Mouse (Mus musculus): ENCODE measurements at regions not wholly inside any gene's neighbourhood (a gene's known extent, or its start where the extent isn't known, plus 50 kb on each side); places are given as distances from the start of the nearest gene placed in this dataset.

DNA sequence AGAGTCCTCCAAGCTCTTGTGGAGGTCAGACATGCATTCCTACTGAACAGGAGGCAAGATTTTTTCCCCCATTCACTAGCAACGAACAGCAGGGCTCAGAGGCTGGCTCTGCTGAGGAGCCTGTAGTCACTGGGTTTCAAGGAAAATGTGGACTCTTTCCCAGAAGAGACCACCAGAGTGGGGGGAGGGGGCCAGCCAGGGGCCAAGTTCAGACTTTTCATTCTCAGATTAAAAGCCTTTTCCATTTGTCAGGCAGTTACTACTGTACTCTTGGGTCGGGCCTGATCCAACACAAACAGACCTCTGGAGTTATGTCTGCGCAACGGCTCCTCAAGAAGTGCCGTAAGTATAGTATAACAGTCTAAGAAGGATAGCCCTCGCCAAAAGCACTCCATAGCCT, 238.6 kb upstream of the Sox9 start:
- no peak for ATAC-seq (ENCODE audit: low read depth)
- H3K4me1 ChIP-seq (ENCODE audit: control insufficient read depth, low read depth, low read length) = no peaks in the 10 kb centered on the region
- H3K4me3 ChIP-seq (ENCODE audit: low read depth, low read length) = no peak overlapping the region
- no peaks in the 10 kb centered on the region for H3K27me3 ChIP-seq (ENCODE audit: control insufficient read depth, insufficient read depth, low read depth, low read length)
- no peaks in the 10 kb centered on the region for H3K9me3 ChIP-seq (replicated peaks; ENCODE audit: control insufficient read depth, low read length)
- H3K9ac ChIP-seq (ENCODE audit: low read depth, low read length) = no peak overlapping the region
- no peak overlapping the region for H3K27ac ChIP-seq (ENCODE audit: low read length)
- WGBS (ENCODE audit: insufficient replicate concordance) = 63% methylated on average over 6 of the region's 6 CpGs
- no peak overlapping the region for H3K4me2 ChIP-seq (ENCODE audit: low read depth, low read length)
- H3K36me3 ChIP-seq (ENCODE audit: control insufficient read depth, insufficient read depth) = no peaks in the 10 kb centered on the region

DNA sequence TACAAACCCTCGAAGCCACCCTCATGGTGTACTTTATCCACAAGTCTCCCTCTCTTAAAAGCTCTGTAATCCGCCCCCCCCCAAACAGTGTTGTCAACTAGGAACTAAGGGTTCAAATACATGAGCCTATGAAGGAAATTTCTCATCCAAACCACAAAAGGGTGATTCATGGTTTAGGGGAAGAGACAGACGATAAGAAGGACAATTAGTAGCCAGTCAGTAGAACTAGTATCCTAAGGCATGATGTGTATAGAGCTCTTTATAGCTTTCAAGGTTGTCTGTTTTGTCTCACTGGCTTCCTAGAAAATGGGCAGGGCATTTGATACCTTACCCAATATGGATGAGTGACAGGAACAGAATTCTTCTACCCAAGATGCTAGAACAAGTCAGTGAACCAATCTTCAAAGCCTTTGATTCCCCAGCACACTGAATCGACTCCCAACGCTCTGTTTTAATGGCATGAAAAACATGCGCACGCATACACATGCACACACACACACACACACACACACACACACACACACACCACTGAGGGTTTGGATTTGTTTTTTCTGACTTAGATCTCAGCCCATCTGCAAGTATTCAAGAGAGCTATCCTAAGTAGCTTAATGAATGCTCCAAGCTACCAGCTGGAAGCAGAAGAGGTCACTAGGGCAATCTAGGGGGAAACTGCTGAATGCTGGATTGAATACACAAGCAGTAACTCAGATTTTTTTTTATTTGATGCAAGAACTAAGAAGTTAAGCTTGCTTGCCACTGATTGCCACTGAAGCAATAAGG, 236.6 kb upstream of the Sox9 start:
- Histone ChIP-seq H3K9ac (ENCODE audit: low read depth, low read length) (no peak overlapping the region), H3K9me3 (replicated peaks; ENCODE audit: control insufficient read depth, low read length) (no peaks in the 10 kb centered on the region), H3K27me3 (ENCODE audit: control insufficient read depth, insufficient read depth, low read depth, low read length) (no peaks in the 10 kb centered on the region), H3K27ac (ENCODE audit: low read length) (no peak overlapping the region), H3K4me3 (ENCODE audit: low read depth, low read length) (no peak overlapping the region), H3K36me3 (ENCODE audit: control insufficient read depth, insufficient read depth) (no peaks in the 10 kb centered on the region), H3K4me1 (ENCODE audit: control insufficient read depth, low read depth, low read length) (no peaks in the 10 kb centered on the region), H3K4me2 (ENCODE audit: low read depth, low read length) (no peak overlapping the region)
- WGBS (ENCODE audit: insufficient replicate concordance) = 68% methylated on average over 7 of the region's 7 CpGs
- ATAC-seq (ENCODE audit: low read depth) = no peak

DNA sequence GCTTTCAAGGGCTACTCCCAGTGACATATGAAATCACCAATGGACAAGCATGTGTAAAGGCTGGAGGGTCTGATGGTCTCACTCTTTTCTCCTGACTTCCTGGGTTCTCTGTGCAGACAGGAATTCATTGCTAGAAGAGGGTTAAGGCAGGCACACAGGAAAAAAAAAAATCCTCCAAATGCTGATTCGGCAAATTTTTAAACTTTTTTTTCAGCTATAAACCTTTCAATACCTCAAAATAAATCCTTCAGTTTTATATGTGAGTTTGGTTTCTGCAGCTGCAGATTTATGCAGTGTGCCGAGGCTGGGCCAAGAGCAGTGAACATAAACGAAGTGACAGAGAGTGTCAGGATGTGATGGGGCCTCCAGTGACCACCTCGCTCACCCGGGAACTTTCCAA, 235.9 kb upstream of the Sox9 start:
- H3K27ac ChIP-seq (ENCODE audit: low read length) = no peak overlapping the region
- H3K4me1 ChIP-seq (ENCODE audit: control insufficient read depth, low read depth, low read length) = no peaks in the 10 kb centered on the region
- H3K27me3 ChIP-seq (ENCODE audit: control insufficient read depth, insufficient read depth, low read depth, low read length) = no peaks in the 10 kb centered on the region
- WGBS (ENCODE audit: insufficient replicate concordance) = 65% methylated on average over 5 of the region's 5 CpGs
- H3K9me3 ChIP-seq (replicated peaks; ENCODE audit: control insufficient read depth, low read length) = no peaks in the 10 kb centered on the region
- no peak for ATAC-seq (ENCODE audit: low read depth)
- H3K36me3 ChIP-seq (ENCODE audit: control insufficient read depth, insufficient read depth) = no peaks in the 10 kb centered on the region
- no peak overlapping the region for H3K9ac ChIP-seq (ENCODE audit: low read depth, low read length)
- no peak overlapping the region for H3K4me3 ChIP-seq (ENCODE audit: low read depth, low read length)
- H3K4me2 ChIP-seq (ENCODE audit: low read depth, low read length) = no peak overlapping the region

DNA sequence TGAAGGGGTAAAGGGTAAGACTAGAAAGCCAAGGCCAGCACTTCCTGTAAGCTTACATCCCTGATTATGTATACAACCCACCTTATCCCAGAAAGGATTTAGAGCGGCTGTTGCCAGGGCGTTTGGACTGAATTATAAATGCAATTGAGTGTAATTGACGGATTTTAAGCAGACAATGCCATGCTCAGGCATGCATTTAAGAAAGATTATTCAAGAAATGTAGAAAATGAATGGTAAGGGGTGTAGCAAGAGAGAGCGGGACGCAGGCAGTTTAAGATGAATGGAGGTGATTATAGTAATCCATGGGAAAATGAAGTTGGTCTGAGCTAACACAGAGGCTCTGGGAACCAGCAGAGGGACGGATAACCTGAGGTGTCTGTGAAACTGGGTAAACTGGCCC, 229.2 kb upstream of the Sox9 start:
- H3K36me3 ChIP-seq (ENCODE audit: control insufficient read depth, insufficient read depth) = no peaks in the 10 kb centered on the region
- no peak overlapping the region for H3K27ac ChIP-seq (ENCODE audit: low read length)
- no peaks in the 10 kb centered on the region for H3K4me1 ChIP-seq (ENCODE audit: control insufficient read depth, low read depth, low read length)
- WGBS (ENCODE audit: insufficient replicate concordance) = 65% methylated on average over 6 of the region's 6 CpGs
- no peaks in the 10 kb centered on the region for H3K27me3 ChIP-seq (ENCODE audit: control insufficient read depth, insufficient read depth, low read depth, low read length)
- no peaks in the 10 kb centered on the region for H3K9me3 ChIP-seq (replicated peaks; ENCODE audit: control insufficient read depth, low read length)
- no peak overlapping the region for H3K4me3 ChIP-seq (ENCODE audit: low read depth, low read length)
- no peak for ATAC-seq (ENCODE audit: low read depth)
- no peak overlapping the region for H3K9ac ChIP-seq (ENCODE audit: low read depth, low read length)
- no peak overlapping the region for H3K4me2 ChIP-seq (ENCODE audit: low read depth, low read length)

DNA sequence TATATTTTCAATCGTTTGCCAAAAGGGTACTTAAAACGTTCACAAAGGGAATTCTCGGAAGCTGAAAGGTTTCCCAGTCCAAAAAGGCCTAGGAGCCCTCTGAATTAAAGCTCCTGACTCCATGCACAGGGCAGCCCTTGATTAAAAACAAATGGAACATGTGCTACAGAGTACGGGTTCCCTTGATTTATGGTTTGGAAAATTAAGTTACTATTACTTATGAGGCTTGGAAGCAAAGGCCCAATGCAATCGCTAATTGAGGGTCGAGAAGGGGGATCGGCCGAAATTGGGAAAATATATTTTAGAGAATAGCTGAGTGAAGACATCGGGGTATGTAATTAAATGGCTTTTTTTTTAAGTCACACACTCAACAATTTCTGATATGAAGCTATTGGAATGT, 219.0 kb upstream of the Sox9 start:
- no peak overlapping the region for H3K27ac ChIP-seq (ENCODE audit: low read length)
- no peaks in the 10 kb centered on the region; the same call in 1 of the 2 replicates for H3K9me3 ChIP-seq (replicated peaks; ENCODE audit: control insufficient read depth, low read length)
- WGBS (ENCODE audit: insufficient replicate concordance) = 71% methylated on average over 9 of the region's 9 CpGs
- no peak overlapping the region for H3K4me2 ChIP-seq (ENCODE audit: low read depth, low read length)
- no peak overlapping the region for H3K4me3 ChIP-seq (ENCODE audit: low read depth, low read length)
- H3K4me1 ChIP-seq (ENCODE audit: control insufficient read depth, low read depth, low read length) = no peaks in the 10 kb centered on the region
- H3K36me3 ChIP-seq (ENCODE audit: control insufficient read depth, insufficient read depth) = no peaks in the 10 kb centered on the region
- no peak overlapping the region for H3K9ac ChIP-seq (ENCODE audit: low read depth, low read length)
- no peak for ATAC-seq (ENCODE audit: low read depth)
- H3K27me3 ChIP-seq (ENCODE audit: control insufficient read depth, insufficient read depth, low read depth, low read length) = no peaks in the 10 kb centered on the region

DNA sequence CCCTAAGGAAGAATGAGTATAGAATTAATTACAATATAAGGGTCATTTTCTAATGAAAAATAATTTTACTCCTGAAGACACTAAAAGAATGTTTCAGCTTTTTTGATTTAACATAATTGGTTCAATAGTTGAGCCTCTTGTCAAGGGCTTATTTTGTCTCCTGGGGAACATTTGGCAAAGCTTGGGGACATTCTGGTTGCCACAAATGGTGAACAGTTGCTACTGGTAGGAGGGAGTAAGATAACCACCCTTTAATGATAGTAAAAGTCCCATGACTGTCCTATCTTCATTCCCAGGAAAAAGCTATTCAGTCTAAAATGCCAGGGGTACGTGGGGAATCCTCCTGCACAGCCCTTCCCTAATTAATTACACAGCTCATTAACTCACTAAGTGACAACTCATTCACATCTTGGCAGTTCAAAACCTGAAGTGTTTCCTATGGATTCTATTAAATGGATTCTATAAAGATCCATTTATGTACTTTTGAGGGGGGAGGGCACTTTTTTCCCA, 217.3 kb upstream of the Sox9 start:
- ATAC-seq (ENCODE audit: low read depth) = no peak
- Histone ChIP-seq H3K9ac (ENCODE audit: low read depth, low read length) (no peak overlapping the region), H3K4me3 (ENCODE audit: low read depth, low read length) (no peak overlapping the region), H3K4me1 (ENCODE audit: control insufficient read depth, low read depth, low read length) (no peaks in the 10 kb centered on the region), H3K9me3 (replicated peaks; ENCODE audit: control insufficient read depth, low read length) (no peaks in the 10 kb centered on the region), H3K27ac (ENCODE audit: low read length) (no peak overlapping the region), H3K36me3 (ENCODE audit: control insufficient read depth, insufficient read depth) (no peaks in the 10 kb centered on the region), H3K4me2 (ENCODE audit: low read depth, low read length) (no peak overlapping the region), H3K27me3 (ENCODE audit: control insufficient read depth, insufficient read depth, low read depth, low read length) (no peaks in the 10 kb centered on the region)
- WGBS (ENCODE audit: insufficient replicate concordance) = 43% methylated on average over 1 of the region's 1 CpGs

DNA sequence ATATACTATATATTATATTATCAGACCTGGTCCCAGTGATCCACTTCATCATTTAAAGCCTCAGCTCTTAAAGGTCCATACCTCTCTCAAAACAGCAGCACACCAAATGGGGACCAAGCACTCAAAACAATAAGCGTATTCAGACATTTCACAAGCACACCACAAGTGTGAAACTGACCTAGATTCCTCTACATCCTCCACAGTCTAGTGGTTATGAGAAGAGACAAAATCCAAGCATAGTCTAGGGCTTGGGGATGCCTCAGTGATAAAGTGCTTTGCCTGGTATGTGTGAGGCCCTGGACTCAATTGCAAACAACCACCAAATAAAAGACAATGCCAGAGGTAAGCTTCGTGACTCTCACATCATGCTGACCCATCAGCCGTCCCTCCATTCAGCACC, 216.0 kb upstream of the Sox9 start:
- Histone ChIP-seq H3K36me3 (ENCODE audit: control insufficient read depth, insufficient read depth) (no peaks in the 10 kb centered on the region), H3K9me3 (replicated peaks; ENCODE audit: control insufficient read depth, low read length) (no peaks in the 10 kb centered on the region), H3K4me3 (ENCODE audit: low read depth, low read length) (no peak overlapping the region), H3K4me2 (ENCODE audit: low read depth, low read length) (no peak overlapping the region), H3K4me1 (ENCODE audit: control insufficient read depth, low read depth, low read length) (no peaks in the 10 kb centered on the region), H3K27ac (ENCODE audit: low read length) (no peak overlapping the region), H3K27me3 (ENCODE audit: control insufficient read depth, insufficient read depth, low read depth, low read length) (no peaks in the 10 kb centered on the region), H3K9ac (ENCODE audit: low read depth, low read length) (no peak overlapping the region)
- 44% methylated on average over 3 of the region's 3 CpGs for WGBS (ENCODE audit: insufficient replicate concordance)
- no peak for ATAC-seq (ENCODE audit: low read depth)

DNA sequence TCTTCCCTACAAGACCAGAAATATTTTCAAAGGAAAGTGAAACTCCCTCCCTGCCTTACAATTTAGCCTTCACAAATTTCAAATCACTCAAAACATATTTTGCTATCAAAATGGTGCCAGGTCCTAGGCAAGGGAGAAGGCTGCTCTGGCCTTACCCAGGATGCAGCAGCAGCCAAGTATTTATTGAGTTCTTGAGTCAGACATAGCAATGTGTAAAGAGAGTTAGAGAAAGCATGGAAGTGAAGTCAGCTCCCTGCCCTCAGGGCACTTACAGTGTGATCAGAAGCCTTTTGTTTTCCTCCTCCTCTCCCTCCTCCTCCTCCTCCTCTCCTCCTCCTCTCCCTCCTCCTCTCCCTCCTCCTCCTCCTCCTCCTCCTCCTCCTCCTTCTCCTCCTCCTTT, 194.6 kb upstream of the Sox9 start:
- no peak overlapping the region for H3K4me3 ChIP-seq (ENCODE audit: low read depth, low read length)
- H3K9ac ChIP-seq (ENCODE audit: low read depth, low read length) = no peak overlapping the region
- ATAC-seq (ENCODE audit: low read depth) = no peak
- no peaks in the 10 kb centered on the region for H3K36me3 ChIP-seq (ENCODE audit: control insufficient read depth, insufficient read depth)
- H3K4me2 ChIP-seq (ENCODE audit: low read depth, low read length) = no peak overlapping the region
- H3K9me3 ChIP-seq (replicated peaks; ENCODE audit: control insufficient read depth, low read length) = no peaks in the 10 kb centered on the region
- H3K27ac ChIP-seq (ENCODE audit: low read length) = no peak overlapping the region
- no peaks in the 10 kb centered on the region for H3K4me1 ChIP-seq (ENCODE audit: control insufficient read depth, low read depth, low read length)
- H3K27me3 ChIP-seq (ENCODE audit: control insufficient read depth, insufficient read depth, low read depth, low read length) = no peaks in the 10 kb centered on the region

DNA sequence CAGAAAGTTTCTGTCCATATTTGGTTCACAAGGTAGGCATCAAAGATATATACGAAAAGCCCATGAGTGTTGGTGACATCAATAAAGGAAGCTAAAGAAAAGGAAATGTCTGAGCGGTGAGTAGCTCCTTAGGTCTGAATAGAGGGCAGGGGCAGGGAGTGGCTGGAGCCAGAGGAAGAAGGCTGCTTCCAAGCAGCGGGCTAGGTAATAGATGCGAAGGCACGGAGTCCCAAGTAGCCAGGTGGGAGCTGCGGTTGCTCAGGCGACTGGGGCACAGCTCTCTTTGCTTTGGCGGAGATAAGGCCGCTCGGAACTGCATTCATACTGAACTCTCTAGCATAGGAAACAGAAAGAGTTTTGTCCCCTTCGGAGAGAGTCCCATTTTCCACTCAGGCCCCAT, 193.9 kb upstream of the Sox9 start:
- Histone ChIP-seq H3K4me1 (ENCODE audit: control insufficient read depth, low read depth, low read length) (no peaks in the 10 kb centered on the region), H3K9me3 (replicated peaks; ENCODE audit: control insufficient read depth, low read length) (no peaks in the 10 kb centered on the region), H3K27ac (ENCODE audit: low read length) (no peak overlapping the region), H3K27me3 (ENCODE audit: control insufficient read depth, insufficient read depth, low read depth, low read length) (no peaks in the 10 kb centered on the region), H3K36me3 (ENCODE audit: control insufficient read depth, insufficient read depth) (no peaks in the 10 kb centered on the region), H3K4me3 (ENCODE audit: low read depth, low read length) (no peak overlapping the region), H3K4me2 (ENCODE audit: low read depth, low read length) (no peak overlapping the region), H3K9ac (ENCODE audit: low read depth, low read length) (no peak overlapping the region)
- ATAC-seq (ENCODE audit: low read depth) = no peak
- WGBS (ENCODE audit: insufficient replicate concordance) = 64% methylated on average over 11 of the region's 11 CpGs
